Mouse (Mus musculus): ENCODE data around the gene Erich3. TPM values are rescaled to one million over a fixed set of nuclear protein-coding genes. Genes with fewer than 3 reads are reported as not detected.

Gene Erich3
- total RNA-seq, 2 experiments from 2014 or later = 5.3 to 5.4 TPM

Other genes with a start within 250 kb of the Erich3 start
- 10 to 100 TPM; 14.6 to 20.2 TPM for gene Cryz, start 67.1 kb upstream of the Erich3 start, total RNA-seq (2021)
- gene Tyw3, start 66.8 kb upstream of the Erich3 start, total RNA-seq (2021) = 10 to 100 TPM; 11.1 to 12.8 TPM

Data from layer of hippocampus, postnatal 14 days (tissue).